Mouse (Mus musculus) heart, embryonic 11.5 days (tissue): Measurements from ENCODE around the gene Arl4a. TPM values are rescaled to one million over a fixed set of nuclear protein-coding genes. Genes with fewer than 3 reads are reported as not detected.
A peak's percentile ranks its signal among the peaks of the same experiment; 100 is the strongest.

Experiments
- ATAC-seq: fragments of 200-750 bp; cut with Nextera tagmentation; replicated peaks from 2 replicates; pipeline ENCODE4 v1.8.0; 2017; ENCODE audit warnings: moderate library complexity; ENCODE audit not compliant: insufficient number of reproducible peaks, low FRiP score, low TSS enrichment
- H3K27ac ChIP-seq: fragments of 300-500 bp; sonication (generic); 2 replicates; pipeline ENCODE4 v1.5.1; 2014; ENCODE audit warnings: mild to moderate bottlenecking, low read depth, low read length
- H3K27me3 ChIP-seq: fragments of 300-500 bp; sonication (generic); 2 replicates; pipeline ENCODE4 v1.6.1; 2014; ENCODE audit warnings: mild to moderate bottlenecking, low read length, mixed read lengths; ENCODE audit not compliant: control insufficient read depth, insufficient read depth
- H3K36me3 ChIP-seq: fragments of 300-500 bp; sonication (generic); 2 replicates; pipeline ENCODE4 v1.6.1; 2014; ENCODE audit warnings: mild to moderate bottlenecking, low read length, moderate library complexity, mixed read lengths; ENCODE audit not compliant: control insufficient read depth, insufficient read depth
- H3K4me1 ChIP-seq: fragments of 300-500 bp; sonication (generic); 2 replicates; pipeline ENCODE4 v1.6.1; 2014; ENCODE audit warnings: low read length; ENCODE audit not compliant: control insufficient read depth, insufficient read depth
- H3K4me2 ChIP-seq: fragments of 300-500 bp; sonication (generic); 2 replicates; pipeline ENCODE4 v1.6.1; 2014; ENCODE audit warnings: mild to moderate bottlenecking, moderate library complexity
- H3K4me3 ChIP-seq: fragments of 300-500 bp; sonication (generic); 2 replicates; pipeline ENCODE4 v1.5.1; 2014; ENCODE audit warnings: low read depth, low read length
- H3K9ac ChIP-seq: fragments of 300-500 bp; sonication (generic); 2 replicates; pipeline ENCODE4 v1.6.1; 2014; ENCODE audit warnings: mild to moderate bottlenecking, low read depth, low read length, moderate library complexity
- H3K9me3 ChIP-seq: fragments of 300-500 bp; sonication (generic); replicated peaks from 2 replicates; pipeline ENCODE4 v1.6.1; 2016; ENCODE audit warnings: low read length; ENCODE audit not compliant: control insufficient read depth
- WGBS: fragments of 180-500 bp; shearing (Covaris S2); extraction: QIAGEN DNeasy Blood & Tissue Kit; methylation state at CpG from one replicate; pipeline ENCODE4 v1.1.7; 2014; ENCODE audit not compliant: insufficient replicate concordance; 5-methylcytosine and 5-hydroxymethylcytosine counted together
- polyA plus RNA-seq: library from polyadenylated mRNA; unstranded; fragments of >200 nt; fragmentation: Nextera tagmentation; extraction: Ambion mirVana; gene quantifications from 2 replicates; pipeline ENCODE4 v1.2.1, GENCODE M21; 2014

The Arl4a gene
- polyA plus RNA-seq, 1 experiment from 2014 or later, result 35.5 TPM

GRCm38 (mm10) chr12:40022344-40022743, 15.5 kb downstream of the Arl4a start:
- 0 out of 2 replicates have a peak, but pooled peaks cover 2% of the 10 kb centered on the region for H3K4me1 ChIP-seq
- 83% methylated on average over 3 of the region's 3 CpGs for WGBS
- no peak overlapping the region for H3K27ac ChIP-seq
- ATAC-seq, result no peak
- H3K4me2 ChIP-seq, result no peak overlapping the region
- H3K27me3 ChIP-seq, result no peaks in the 10 kb centered on the region; the same call in 1 of the 2 replicates
- H3K9ac ChIP-seq, result no peak overlapping the region
- no peaks in the 10 kb centered on the region for H3K9me3 ChIP-seq
- no peaks in the 10 kb centered on the region for H3K36me3 ChIP-seq
- H3K4me3 ChIP-seq, result no peak overlapping the region

GRCm38 (mm10) chr12:40017955-40018505, 19.8 kb downstream of the Arl4a start:
- Histone ChIP-seq H3K9me3 (no peaks in the 10 kb centered on the region), H3K27me3 (no peaks in the 10 kb centered on the region; the same call in 1 of the 2 replicates), H3K36me3 (no peaks in the 10 kb centered on the region), H3K4me1 (peaks cover 13% of the 10 kb centered on the region), H3K4me2 (no peak overlapping the region), H3K9ac (no peak overlapping the region), H3K27ac (no peak overlapping the region), H3K4me3 (no peak overlapping the region)
- WGBS, result 72% methylated on average over 6 of the region's 6 CpGs
- ATAC-seq, result no peak

- WGBS, result 16% methylated on average over 19 of the region's 19 CpGs
Observed at GRCm38 (mm10) chr12:40016648-40017460, 21.0 kb downstream of the Arl4a start.

GRCm38 (mm10) chr12:40016068-40016467, 21.8 kb downstream of the Arl4a start:
- H3K4me2 ChIP-seq, result no peak overlapping the region

More at GRCm38 (mm10) chr12:40016648-40017460, 21.0 kb downstream of the Arl4a start:
- H3K27me3 ChIP-seq, result no peaks in the 10 kb centered on the region; the same call in 1 of the 2 replicates
- no peaks in the 10 kb centered on the region for H3K36me3 ChIP-seq
- peak overlapping the region; percentile 57 for H3K4me2 ChIP-seq
- H3K9ac ChIP-seq, result peak overlapping the region; percentile 70
- peaks cover 13% of the 10 kb centered on the region for H3K4me1 ChIP-seq
- H3K9me3 ChIP-seq, result no peaks in the 10 kb centered on the region
- peak; percentile 84 for ATAC-seq
- H3K27ac ChIP-seq, result peak overlapping the region; percentile 69
- H3K4me3 ChIP-seq, result peak overlapping the region; percentile 39

GRCm38 (mm10) chr12:40009866-40010265, 28.0 kb downstream of the Arl4a start:
- no peak for ATAC-seq
- 52% methylated on average over 2 of the region's 2 CpGs for WGBS
- H3K27me3 ChIP-seq, result no peaks in the 10 kb centered on the region

More at GRCm38 (mm10) chr12:40016068-40016467, 21.8 kb downstream of the Arl4a start:
- no peaks in the 10 kb centered on the region; the same call in 1 of the 2 replicates for H3K27me3 ChIP-seq
- H3K9ac ChIP-seq, result no peak overlapping the region
- H3K36me3 ChIP-seq, result no peaks in the 10 kb centered on the region
- H3K4me1 ChIP-seq, result peaks cover 10% of the 10 kb centered on the region
- H3K9me3 ChIP-seq, result no peaks in the 10 kb centered on the region
- ATAC-seq, result no peak
- H3K27ac ChIP-seq, result no peak overlapping the region
- 78% methylated on average over 9 of the region's 9 CpGs for WGBS
- no peak overlapping the region for H3K4me3 ChIP-seq

GRCm38 (mm10) chr12:40008459-40008858, 29.4 kb downstream of the Arl4a start:
- Histone ChIP-seq H3K9me3 (no peaks in the 10 kb centered on the region), H3K4me3 (no peak overlapping the region), H3K4me2 (no peak overlapping the region), H3K36me3 (no peaks in the 10 kb centered on the region), H3K9ac (no peak overlapping the region), H3K27me3 (no peaks in the 10 kb centered on the region), H3K4me1 (no peaks in the 10 kb centered on the region), H3K27ac (no peak overlapping the region)
- 61% methylated on average over 3 of the region's 3 CpGs for WGBS
- no peak for ATAC-seq

More at GRCm38 (mm10) chr12:40009866-40010265, 28.0 kb downstream of the Arl4a start:
- no peaks in the 10 kb centered on the region for H3K36me3 ChIP-seq
- H3K4me2 ChIP-seq, result no peak overlapping the region
- H3K9ac ChIP-seq, result no peak overlapping the region
- no peaks in the 10 kb centered on the region for H3K9me3 ChIP-seq
- H3K4me3 ChIP-seq, result no peak overlapping the region
- H3K4me1 ChIP-seq, result no peaks in the 10 kb centered on the region
- H3K27ac ChIP-seq, result no peak overlapping the region

- Histone ChIP-seq H3K27me3 (no peaks in the 10 kb centered on the region), H3K36me3 (no peaks in the 10 kb centered on the region), H3K4me3 (no peak overlapping the region), H3K9me3 (no peaks in the 10 kb centered on the region), H3K27ac (no peak overlapping the region), H3K4me2 (no peak overlapping the region), H3K9ac (no peak overlapping the region), H3K4me1 (no peaks in the 10 kb centered on the region)
- WGBS, result 46% methylated on average over 2 of the region's 2 CpGs
- ATAC-seq, result no peak; the same call in 1 of the 2 replicates
Observed at GRCm38 (mm10) chr12:40004766-40005165, 33.1 kb downstream of the Arl4a start.

GRCm38 (mm10) chr12:39998853-39999195, 39.0 kb downstream of the Arl4a start:
- H3K4me2 ChIP-seq, result peak overlapping the region; percentile 2; the same call in 1 of the 2 replicates

More at GRCm38 (mm10) chr12:39998853-39999195, 39.0 kb downstream of the Arl4a start:
- Histone ChIP-seq H3K4me3 (no peak overlapping the region), H3K27ac (peak overlapping the region; percentile 7; the same call in 1 of the 2 replicates), H3K9ac (no peak overlapping the region), H3K4me1 (0 out of 2 replicates have a peak, but pooled peaks cover 5% of the 10 kb centered on the region), H3K9me3 (no peaks in the 10 kb centered on the region), H3K27me3 (no peaks in the 10 kb centered on the region), H3K36me3 (no peaks in the 10 kb centered on the region)
- 39% methylated on average over 4 of the region's 4 CpGs for WGBS
- no peak for ATAC-seq
